Mouse (Mus musculus) ES-CJ7 (cell line): ENCODE measurements at regions not wholly inside any gene's neighbourhood (a gene's known extent, or its start where the extent isn't known, plus 50 kb on each side); places are given as distances from the start of the nearest gene placed in this dataset.
A peak's percentile ranks its signal among the peaks of the same experiment; 100 is the strongest.

Source experiments
- DNase-seq: peaks from one replicate; pipeline ENCODE4 v3.0.0; 2011; ENCODE audit warnings: low read depth, low spot score

DNA sequence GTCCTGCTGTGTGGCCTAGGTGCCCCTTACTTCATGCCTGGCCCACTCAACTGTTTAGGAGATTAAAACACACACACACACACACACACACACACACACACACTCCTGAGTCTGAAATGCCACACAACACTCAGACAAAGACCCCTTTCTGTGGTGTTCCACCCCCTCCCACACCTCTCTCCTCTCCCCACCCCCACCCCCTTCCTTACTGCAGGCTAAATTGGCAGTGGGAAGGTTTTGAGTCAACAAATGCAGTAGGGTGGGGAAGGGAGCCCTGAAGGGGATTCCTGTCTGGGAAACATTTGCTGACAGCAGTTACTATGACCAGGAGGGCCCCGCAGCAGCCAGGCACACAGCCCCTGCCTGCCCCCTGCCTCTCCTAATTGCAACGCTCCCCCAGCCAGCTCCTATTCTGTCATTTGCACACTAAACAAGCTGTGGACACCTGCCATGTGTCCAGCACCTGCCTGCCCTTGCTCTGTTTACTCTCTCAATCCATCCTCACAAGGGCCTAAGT is 69.5 kb downstream of the Ephb3 start:
- DNase-seq: no peak

DNA sequence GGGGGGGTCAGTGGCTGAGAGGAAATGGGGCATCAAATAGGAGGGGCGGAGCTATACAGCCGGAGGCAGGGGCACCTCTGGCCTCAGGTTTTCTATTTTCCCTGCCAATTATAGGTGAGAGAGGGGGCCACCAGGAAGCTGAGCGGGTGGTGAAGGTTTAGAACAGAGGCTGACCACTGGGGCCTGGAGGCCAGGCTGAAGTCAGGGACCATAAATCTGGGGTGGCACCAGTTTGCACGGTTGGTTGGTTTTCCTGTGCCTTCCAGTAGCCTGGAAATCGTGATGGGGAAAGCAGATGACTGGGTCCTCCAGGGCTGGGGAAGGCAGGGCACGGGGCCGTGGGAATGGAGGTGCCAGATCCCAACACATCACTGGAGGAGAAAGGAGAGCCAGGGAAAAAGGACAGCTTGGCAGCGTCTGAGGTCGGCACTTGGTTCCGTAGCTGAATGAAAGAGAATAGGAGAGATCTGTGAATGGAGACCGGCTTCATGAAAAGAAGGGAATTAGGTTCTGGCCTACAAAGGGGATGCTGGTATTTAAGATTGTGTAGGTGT is 73.3 kb downstream of the Ephb3 start:
- DNase-seq: no peak

DNA sequence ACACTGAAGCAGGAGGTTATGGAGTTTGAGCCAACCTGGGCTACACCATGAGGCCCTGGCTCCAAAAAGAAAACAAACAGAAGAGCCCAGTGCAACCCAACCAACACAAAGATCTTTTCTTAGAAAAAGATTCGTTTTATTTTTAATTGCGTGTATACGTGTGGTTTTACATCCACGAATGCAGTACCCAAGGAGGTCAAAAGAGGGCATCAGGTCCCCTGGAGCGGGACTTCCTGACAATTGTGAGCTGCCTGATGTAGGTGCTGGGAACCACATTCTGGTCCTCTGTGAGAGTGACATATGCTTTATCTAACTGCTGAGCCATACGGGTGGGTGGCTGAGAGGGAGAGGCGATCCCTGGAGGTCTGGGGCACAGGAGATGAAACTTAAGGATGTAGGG is 73.8 kb downstream of the Ephb3 start:
- peak; percentile 28 for DNase-seq

DNA sequence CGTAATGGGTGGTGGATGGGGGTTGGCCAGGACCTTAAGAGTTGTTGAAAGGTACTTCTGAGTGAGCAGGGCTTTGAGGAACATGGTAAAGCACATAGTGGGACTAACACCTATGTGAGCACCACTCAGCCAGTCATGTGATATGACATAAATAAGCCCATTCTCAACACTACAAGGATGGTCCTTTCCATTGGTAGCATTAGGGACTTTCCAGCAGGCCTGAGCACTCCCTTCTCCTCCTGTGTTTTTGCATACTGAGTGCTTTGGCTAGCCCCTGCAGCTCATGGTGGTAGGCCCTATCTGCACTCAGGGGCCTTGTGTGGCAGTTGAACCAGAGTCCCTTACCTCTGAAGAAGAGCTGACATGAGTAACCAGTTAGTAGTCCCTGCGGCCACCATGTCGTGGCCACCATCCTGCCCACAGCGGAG is 75.7 kb downstream of the Ephb3 start:
- DNase-seq: no peak

DNA sequence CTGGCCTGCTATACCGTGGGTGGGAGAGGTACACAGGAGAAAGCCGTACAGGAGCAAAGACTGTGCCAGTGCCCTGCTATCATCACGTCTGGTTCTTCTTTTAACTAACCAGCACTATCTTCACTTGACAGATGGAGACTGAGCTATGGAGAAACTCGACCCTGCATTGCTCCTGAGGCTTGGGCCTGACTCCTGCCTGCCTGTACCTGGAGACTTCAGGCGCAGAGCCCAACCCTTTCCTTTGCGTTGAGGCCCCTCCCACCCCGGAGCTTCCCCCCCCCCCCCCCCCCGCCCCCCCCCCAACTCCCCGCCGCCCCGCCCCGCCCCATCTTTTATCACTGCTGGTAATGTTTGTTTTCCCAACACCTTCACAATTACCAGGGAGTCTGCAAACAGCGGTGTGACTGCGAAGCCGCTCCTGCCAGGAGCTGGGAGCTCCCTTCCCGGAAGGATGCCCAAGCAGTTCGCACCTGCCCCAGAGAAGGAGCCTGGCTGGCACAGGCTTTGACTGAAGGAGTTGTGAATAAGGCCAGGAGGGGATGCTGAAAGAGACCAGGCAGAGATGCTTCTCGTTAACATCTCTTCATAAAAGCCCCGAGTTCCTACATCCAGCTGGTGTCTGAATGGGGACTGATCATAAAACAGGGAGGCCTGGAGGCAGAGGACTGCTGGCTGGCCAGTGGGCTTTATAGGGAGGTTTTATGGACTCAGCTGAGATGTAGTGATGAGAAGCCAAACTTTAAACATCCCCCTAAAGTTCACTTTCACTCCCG is 77.6 kb downstream of the Ephb3 start:
- DNase-seq: no peak

DNA sequence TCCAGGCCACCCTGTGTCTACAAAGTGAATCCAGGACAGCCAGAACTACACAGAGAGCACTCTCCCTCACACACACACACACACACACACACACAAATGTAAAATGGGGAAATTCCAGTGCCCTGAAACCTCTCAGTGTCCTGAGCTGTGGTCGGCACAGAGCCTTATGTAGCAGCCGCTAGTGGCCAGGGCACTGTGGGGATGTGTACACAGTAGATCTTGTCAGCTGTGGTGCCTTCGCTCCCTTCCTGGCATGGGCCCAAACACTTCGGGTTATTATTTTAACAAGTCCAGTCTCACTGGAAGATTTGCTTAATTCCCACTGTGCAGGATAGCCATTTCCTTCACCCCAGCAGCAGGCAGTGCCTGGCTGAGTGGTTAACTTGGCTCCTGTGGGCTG is 81.5 kb downstream of the Ephb3 start:
- DNase-seq: no peak

DNA sequence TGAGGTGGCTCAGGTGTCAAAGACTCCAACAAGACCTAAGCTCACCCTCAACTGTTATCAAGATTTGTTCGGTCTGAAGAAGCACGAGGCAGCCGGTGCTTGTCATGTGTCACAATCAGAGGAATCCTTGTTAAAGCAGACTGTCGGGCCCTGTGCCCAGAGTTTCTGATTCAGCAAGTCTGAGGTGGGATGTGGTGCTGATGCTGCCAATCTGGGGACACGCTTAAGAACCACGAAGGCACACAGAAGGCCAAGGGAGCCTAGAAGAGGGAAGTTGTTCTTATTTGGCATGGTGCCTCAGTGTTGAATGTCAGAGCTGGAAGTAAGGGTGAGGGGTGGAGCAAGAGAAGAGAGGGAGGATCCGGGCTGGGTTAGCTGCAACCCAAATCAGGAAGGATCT is 85.0 kb downstream of the Ephb3 start:
- no peak for DNase-seq

DNA sequence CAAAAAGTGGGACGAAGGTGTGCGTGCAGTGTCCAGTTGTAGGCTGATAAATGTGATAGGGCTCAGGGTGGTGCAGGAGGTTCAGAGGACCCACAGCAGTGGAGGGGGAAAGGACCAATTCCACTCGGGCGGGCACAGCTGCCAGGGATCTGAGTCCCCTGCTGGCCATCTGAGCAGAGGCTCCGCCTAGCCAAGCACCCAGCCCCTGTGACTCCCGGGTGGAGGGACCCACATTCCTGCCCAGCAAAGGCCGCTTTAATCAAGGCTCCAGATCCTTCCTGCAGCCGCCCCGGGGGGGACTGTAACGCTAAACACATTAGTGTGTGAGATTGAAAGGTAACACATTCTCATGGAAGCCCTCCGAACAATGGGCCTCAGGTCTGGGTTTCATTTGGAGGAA is 88.5 kb downstream of the Ephb3 start:
- DNase-seq: no peak

DNA sequence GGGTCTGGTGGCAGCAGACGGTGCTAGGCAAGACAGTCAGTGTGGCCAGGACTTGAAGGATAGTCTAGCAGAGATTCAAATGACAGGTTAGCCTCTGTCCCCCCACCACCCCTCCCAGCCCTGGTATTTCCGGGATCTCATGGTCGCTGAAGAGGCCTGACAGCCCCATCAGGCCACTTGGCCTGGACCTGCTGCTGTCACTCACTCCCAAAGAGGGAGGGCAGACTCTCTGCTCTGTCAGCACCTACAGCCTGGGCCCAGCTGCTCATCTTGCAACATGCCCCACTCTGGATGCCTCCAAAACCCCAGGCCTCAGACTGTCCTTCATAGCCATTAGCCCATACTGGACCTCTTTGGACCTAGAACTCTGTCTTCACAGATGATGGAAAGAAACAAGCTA is 89.0 kb downstream of the Ephb3 start:
- DNase-seq: no peak

DNA sequence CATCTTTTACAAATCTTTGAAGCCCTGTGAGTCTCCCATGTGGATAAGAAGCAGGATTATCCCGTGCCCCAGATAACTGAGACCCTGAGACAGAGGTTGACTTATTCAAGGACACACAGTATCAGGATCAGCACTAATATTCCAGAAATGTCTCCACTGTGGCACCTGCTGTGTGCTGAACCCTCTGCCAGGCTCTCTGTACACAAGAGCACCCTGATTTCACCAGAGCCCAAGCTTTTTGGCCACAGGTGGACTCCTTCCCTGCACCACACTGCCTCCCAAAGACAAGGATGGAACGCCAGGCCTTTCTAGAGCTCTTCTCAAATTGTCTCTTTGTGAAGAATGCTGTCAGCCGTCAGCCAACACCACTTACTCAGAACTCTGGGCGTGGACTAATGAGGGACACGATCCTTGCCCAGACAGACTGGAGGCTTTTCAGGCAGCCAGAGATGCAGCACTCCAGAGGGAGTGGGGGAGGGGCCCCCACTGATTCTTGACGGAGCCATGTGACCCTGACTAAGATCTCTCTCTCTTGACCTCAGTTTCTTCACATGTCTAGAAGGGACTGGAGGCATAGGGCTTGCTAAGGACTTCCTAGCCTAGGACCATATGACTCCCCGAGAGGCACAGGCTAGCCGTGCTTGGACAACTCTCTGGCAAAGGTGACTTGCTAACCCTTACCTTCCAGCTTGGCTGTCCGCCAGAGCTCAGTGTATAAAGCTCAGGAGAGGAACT is 90.3 kb downstream of the Ephb3 start:
- DNase-seq: peak; percentile 38

DNA sequence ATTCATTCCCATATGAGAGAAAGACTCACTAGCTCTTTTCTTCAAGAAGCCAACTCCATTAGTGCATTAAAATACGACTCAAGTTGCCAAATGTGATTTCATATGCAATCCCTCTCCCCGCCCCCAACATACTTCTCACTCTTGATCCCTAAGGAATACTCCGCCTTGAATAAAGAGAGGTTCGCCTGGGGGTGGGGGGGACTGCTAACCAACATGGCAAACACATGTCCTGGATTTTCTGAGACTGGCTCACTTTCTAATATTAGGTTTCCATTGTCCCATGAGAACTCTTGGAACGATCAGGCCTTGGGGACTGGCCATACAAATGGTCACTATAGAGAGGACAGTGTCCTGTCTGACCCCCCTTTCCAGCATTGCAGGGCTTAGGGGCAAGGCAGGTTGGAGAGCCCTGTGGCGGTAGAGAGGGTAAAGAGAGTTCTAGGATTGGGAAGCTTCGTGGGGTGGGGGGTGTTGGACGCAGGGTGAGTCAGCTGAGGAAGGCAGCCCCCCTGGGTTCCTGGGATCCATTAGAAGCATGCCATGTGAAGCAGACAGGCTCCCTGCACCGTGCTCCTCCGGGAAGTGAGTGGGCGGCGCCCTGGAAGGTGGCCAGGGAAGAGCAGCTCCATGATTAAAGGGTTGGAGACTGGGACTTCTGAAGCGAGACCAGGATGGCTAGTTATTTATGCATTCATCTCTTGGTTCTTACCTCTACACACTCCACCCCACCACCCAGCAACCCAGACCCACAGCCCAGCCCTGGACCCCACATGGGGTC is 91.6 kb downstream of the Ephb3 start:
- DNase-seq: no peak

DNA sequence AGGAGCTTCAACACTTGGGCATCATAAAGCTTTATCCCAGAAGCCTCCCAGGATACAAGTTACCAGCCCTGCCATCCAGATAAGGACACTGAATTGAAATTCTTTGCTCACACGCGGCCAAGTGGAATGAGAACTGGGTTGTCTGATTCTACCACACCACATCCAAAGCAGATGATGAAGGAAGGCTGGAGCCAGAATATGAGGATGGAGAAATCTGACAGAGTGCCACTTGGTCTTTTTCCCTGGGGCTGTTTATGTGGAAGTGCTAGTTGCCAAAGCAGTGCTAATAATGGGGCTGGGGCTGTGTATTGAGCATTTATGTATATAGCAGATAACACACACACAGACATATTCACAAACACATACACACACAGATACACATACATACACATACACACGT is 92.2 kb downstream of the Ephb3 start:
- no peak for DNase-seq

DNA sequence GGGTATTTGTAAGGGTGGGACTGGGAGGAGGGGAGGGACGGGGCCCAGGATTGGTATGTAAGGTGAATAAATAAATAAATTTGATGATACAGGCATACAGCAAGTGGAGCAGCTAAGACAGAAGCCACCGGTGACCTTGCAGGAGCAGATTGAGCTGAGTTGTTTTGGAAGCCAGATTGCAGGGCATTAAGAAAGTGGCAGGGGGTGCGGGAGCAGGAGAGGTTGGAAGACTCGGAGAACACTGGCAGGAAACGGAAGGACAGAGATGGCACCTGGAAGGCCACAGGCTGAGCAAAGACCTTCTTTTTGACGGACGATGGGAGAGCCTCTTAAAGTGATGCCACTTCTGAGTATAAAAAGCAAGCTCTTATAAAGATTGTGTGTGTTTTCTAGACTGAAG is 94.3 kb downstream of the Ephb3 start:
- no peak for DNase-seq

DNA sequence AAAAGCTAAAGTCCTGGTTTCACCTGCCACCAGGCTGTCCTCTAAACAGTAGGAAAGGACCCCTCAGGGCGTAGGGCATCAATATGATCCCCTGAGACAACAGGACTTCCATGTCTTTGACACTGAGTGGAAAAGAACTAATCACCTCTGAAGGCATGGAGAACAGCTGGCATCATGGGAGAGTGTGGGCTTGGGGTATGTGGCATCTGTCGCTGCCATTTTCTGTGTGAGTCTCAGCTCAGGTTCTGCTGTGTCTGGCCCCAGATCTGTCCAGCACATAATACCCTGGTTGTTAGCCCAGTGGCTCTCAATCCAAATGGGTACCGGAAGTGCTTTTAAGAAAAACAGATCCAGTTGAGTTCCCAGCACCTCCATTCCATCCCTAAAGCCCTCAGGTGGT is 101.3 kb downstream of the Ephb3 start:
- DNase-seq: no peak

DNA sequence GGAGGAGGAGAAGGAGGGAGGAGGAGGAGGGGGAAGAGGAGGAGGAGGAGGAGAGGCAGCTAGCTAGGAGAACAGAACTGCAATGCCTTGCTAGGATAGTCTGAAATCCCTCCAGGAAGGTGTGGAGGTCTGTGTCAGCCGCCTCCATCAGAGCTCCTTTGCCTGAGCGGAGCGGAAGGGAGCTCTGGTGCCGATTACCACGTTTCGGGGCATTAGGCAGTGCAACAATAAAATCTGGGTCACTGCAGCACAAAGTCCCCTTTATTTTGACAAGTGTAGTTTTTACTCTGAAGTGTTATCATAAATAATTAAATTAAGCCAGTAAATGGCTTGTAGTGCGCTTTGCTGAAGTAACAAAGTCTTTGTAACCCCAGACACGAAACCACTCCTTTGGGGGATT is 104.0 kb downstream of the Ephb3 start:
- DNase-seq: no peak

DNA sequence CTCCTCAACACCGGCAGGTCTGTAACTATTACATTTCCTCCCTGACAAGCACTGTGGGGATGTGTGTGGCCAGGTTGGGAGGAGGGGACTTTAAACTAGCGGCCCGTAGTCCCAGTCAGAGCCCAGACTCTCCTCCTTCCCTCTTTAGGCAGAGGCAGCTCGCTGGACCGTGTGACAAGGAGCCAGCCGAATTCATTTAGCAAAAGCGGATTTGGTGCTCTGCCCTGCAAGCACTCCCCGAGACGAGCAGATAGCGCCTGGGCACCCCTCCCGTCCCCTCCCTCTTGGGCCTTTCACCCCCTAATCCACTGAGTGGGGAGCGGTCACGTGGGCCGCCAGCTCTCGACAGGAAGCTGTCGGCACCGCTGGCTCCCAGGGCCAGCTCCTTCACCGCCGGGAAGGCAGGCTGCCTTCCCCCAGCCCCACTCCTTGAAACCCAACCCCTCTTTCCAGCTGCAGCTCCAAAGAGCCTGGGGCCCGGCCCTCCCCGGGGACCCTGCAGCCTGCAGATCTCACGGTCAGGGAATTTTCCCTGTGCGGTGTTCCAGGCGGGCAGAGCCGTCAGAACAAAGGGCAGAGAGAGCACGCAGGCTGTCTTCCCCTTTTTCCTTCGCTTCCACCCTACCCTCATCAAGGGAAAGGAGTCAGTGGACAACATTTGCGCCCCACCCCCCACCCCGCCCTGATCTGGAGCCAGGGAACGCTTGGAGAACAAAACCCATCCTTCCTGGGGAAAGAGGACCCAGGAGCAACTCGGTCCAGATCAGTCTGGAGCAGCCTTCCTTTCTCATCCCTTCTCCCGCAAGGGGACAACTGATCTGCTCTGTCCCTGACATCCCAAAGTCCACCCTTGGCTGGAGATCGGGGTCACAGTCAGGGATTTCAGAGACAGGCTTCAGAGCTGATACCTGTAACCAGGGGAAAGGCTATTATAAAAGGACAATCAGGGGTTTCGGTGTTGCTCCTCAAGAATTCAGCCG is 106.4 kb downstream of the Ephb3 start:
- DNase-seq: peak; percentile 11

DNA sequence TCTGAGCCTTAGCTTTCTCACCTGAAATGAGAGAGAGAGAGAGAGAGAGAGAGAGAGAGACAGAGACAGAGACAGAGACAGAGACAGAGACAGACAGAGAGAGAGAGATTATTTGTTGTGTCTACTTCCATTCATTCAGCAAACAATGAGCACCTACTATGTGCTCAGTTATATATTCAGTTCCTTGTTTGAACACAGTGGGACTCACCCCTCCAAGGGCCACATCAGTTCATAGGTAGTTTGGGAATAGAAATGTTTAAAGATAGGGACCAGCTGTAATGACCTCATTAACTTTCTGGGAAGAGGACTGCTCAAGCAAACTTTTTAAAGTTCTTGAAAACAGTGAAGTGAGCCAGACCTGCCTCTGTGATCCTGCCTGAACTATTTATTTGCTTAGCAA is 107.2 kb downstream of the Ephb3 start:
- DNase-seq: no peak

DNA sequence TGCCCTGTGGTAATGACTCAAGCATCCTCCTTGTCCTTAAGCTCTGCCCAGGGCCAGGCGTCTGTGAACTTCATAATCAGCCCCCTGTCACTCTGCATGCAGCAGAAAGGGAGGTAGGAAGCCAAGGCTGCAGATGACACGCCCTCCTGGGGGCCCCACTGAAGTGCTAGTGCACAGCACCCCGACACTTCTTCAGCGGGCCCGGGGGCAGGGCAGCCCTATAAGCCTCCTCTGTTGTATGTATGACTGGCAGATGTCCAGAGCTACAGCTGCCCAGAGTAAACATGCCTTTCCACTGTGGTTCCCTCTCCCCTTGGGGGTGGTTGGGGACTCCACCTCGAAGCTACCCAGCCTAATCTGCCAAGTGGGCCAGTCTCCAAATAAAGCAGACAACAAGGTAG is 107.2 kb upstream of the Vps8 start:
- DNase-seq: no peak

DNA sequence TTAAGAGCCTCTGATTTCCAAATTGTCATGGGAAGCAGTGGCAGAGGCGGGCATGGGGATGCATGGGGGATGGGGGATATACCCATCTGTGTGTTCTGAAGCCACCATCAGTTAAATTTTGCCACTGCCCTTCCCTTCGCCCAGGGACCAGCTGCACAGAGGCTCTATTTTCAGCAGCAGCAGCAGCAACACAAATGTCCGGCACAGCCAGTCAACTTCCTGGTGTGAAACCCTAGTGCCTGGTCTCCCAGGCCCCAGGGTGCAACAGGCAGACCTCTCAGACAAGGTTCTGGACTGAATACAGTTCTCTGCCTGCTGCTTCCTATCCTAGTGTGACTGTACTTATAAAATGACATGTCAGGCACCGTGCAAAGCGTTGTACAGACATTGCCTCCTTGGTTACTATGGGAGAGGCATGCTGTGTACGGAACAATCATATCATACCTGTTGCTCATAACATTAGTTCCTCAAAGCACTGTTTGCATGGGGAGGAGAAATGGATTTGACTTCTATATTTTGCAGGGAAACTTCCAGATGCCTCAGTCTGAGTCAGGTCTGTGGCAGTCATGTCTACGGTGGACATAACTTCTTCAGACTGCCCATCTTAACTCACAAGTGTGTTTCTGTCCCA is 104.8 kb upstream of the Vps8 start:
- DNase-seq: no peak

DNA sequence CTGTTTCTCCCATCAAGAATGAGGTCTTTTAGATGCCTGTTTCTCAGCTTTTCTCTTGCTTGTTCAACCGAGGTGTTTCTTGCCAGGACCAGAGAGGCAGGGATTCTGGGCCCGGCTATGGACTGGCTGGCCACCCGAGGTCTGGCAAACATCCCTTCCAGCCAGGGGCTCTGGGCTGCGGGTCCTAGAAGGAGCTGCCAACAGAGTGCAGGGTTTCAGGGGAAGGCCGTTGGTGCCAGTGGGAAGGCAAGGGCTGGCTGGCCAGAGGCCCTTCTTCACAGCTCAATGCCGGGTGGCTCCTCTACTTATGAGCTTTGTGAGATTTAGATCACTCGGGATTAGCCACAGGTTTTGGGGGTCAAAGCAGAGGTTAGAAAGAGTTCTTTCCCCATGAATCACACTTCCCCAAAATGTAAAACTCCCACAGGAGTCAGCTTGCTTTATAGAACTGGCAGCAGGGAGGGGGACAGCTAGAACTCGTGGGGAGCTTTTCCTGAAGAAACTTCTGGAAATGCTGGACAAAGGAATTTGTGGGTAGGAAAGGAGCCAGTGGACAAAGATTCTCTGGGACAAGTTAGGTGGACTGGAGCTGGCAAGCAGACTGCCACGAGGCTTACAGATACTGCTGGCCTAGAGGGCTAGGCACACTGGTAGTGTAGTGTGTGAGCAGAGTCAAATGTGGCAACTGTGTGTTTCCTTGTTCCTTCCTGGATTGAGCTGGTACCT is 104.1 kb upstream of the Vps8 start:
- no peak for DNase-seq
